Mouse (Mus musculus) ZHBTc4 (cell line): ENCODE measurements around the gene Phlpp1.
"Not testable (repeated sequence)": the region's sequence is repeated elsewhere in the genome, so short reads cannot be mapped to it uniquely, and the experiment has no call there.

Experiments used
- DNase-seq: peaks from one replicate; pipeline ENCODE4 v3.0.0-alpha.2; 2011; ENCODE audit warnings: low read depth, low spot score

The Phlpp1 gene

GRCm38 (mm10) chr1:106311830-106312229 is 140.3 kb downstream of the Phlpp1 start:
- not testable (repeated sequence) for DNase-seq

- no peak for DNase-seq
Observed at GRCm38 (mm10) chr1:106314476-106314875, 142.9 kb downstream of the Phlpp1 start.

DNA sequence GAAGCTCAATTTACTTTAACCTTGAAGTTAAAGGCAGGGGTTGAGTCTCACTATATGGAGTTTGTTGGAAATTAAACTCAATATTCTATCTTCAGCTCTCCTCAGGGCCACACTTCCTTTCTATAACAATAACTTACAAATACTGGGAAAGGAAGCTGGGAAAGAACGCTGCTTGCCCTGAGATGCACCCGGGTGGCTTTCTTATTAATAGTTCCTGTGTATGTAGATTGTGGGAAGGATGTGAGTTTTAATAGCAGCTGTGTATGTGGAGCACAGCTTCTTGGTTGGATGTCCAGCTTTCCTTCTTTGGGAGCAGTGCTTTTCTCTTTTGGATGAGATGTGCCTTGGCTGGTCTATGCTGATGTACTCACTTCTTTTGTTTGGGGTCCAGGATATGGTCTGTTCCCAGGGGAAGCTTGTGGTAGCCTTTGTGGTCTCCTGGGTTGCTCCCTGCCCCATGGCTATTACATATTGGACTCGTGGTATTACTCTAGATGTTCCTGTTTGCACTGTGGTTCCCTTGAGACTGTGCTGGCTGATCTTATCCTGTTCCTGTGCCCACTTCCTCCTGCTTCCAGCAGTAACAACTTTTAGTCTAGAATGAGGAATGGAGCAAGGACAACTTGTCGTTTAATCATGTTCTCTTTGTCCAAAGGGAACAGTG is 145.2 kb downstream of the Phlpp1 start:
- no peak for DNase-seq

DNA sequence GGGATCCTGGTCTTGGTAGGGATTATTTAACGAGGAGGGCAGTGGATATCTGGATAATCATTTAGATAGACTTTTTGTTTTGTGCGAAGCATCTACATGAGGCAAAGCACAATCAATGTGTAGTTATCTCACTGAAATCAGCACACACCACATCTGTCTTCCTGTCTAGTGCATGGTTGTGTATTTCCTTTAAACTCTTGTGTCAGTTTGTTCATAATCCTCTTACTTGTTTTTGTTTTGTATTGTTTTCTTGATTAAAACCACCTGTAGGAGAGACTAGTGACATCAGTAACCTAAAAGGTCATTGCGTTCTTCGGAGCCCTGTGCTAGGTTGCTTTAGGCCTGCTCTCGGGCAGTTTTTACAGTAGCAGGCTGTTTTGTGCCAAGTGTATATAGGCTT is 146.8 kb downstream of the Phlpp1 start:
- DNase-seq: no peak

DNA sequence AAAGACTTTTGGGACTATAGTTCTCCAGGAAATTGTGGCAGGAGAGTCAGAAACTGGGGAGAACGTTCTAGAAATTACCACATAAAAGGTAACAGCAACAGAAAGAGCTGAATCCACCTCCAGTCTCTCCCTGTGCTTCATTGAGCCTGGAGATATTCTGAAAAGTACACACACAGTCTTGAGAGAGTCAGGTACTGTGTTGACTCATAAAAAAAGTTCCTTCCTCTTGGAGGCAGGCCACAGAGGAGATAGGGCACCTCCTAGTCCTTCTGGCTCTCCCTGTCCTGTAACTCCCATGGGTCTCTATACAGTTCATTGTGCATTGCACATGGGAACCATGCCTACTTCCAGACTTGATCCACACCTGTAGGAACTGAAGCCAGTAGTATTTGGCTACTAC is 149.0 kb downstream of the Phlpp1 start:
- DNase-seq: no peak

- DNase-seq: no peak
Observed at GRCm38 (mm10) chr1:106321432-106322126, 150.0 kb downstream of the Phlpp1 start.

GRCm38 (mm10) chr1:106326691-106327090 is 155.1 kb downstream of the Phlpp1 start:
- DNase-seq: no peak

DNA sequence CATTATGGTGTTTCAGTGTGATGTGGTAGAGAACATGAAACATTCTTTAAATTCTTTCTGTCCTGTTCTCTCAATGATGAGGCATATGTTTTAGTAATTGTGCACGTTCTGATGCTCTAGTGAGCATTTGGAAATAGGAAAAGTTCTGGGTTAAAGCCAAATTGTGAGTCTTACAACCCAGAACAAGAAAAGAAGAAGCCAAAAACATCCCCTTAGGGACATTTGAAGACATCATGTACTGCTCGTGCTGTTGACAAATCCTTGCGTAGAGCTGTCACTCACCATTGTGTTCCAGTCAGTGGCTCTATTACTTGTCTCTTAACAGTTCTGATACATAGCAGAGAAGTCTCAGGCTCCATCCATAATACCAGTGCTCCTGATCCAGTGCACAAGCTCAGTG is 170.5 kb downstream of the Phlpp1 start:
- no peak for DNase-seq

- DNase-seq: no peak
Observed at GRCm38 (mm10) chr1:106345265-106345664, 173.7 kb downstream of the Phlpp1 start.

GRCm38 (mm10) chr1:106346776-106347175 is 175.2 kb downstream of the Phlpp1 start:
- DNase-seq: peak; percentile 57

DNA sequence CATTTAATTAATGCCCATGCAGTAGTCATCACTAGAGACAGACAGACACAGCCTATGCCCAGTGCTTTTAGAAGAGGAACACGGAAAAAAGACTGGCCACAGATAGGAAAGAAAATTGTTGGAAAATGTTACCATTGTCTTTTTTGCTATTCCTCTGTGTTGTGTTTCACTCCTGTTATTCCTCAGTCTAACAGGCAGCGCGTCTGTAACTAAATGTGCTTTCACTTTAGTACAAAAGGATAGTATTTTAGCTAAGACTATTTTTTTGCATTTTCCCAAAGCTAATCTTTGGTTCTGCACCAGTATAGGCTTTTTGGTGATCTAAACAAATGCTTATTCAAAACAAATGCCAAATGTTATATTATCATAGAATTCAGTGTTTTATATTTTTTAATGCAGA is 177.6 kb downstream of the Phlpp1 start:
- no peak for DNase-seq

- no peak for DNase-seq
Observed at GRCm38 (mm10) chr1:106351512-106351911, 180.0 kb downstream of the Phlpp1 start.

- no peak for DNase-seq
Observed at GRCm38 (mm10) chr1:106352801-106353511, 181.4 kb downstream of the Phlpp1 start.

GRCm38 (mm10) chr1:106353993-106354392 is 182.4 kb downstream of the Phlpp1 start:
- DNase-seq: no peak

- no peak for DNase-seq
Observed at GRCm38 (mm10) chr1:106359474-106359873, 187.9 kb downstream of the Phlpp1 start.

- no peak for DNase-seq
Observed at GRCm38 (mm10) chr1:106362841-106363604, 191.5 kb downstream of the Phlpp1 start.

GRCm38 (mm10) chr1:106369330-106369729 is 197.8 kb downstream of the Phlpp1 start:
- DNase-seq: no peak

DNA sequence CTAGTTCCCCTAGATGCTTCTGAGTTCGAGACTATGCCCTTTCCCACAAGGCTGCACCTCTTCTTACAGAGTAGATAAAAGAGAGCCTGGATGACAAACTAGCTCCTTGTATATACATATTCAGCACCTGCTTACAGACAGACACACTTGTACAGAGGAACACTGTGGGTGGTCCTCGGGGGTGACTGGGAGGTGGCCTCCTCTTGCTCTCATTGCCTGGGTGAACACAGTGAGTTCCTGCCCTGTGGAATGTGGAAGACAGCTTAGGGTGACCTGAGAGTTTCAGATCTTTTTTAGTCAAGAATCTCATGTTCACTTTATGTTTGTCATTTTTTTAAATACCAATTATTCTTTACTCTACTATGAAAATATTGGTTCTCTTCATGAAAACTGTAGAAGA is 200.9 kb downstream of the Phlpp1 start:
- DNase-seq: peak; percentile 48

DNA sequence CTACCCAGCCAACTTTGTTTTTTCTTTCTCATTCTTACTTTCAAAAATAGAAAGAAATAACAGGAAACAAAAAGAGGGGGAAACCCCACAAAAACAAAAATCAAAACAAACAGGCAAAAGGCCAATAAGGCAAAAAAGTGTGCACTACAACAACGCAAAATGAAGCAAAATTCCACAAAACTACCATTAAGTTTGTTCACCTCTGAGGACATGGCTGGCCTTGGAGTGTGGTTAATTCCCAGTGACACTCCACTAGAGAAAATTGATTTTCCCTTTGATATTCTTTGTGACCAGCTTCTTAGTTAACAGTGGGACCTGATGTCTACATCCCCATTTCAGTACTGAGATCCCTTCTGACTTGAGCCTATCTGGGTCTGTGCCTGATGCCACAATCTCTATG is 202.1 kb downstream of the Phlpp1 start:
- no peak for DNase-seq

- no peak for DNase-seq
Observed at GRCm38 (mm10) chr1:106374274-106374673, 202.7 kb downstream of the Phlpp1 start.

DNA sequence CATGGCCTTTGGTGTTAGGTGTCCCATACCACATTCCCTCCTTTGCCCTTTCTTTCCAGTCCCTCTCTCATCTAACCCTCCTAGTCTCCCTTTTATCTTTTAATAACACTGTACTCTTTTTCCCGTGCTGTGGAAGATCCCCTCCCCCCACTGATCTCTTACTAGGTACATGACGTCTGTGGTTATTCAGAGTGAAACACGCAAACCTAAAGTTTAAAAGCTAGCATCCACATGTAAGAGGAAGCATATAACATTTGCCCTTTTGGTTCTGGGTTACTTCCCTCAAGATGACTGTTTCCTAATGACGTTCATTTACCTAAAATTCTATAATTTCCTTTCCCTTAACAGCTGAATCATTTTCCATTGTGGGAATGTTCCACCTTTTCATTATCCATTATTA is 203.4 kb downstream of the Phlpp1 start:
- DNase-seq: no peak

- DNase-seq: no peak
Observed at GRCm38 (mm10) chr1:106376003-106376402, 204.5 kb downstream of the Phlpp1 start.
